Mouse (Mus musculus): ENCODE measurements around the gene Hivep3. TPM values are rescaled to one million over a fixed set of nuclear protein-coding genes. Genes with fewer than 3 reads are reported as not detected.

Hivep3 gene
- polyA plus RNA-seq, 1 experiment = 1.4 TPM

GRCm38 (mm10) chr4:119975822-119976221, 242.2 kb downstream of the Hivep3 start:
- TF ChIP-seq CTCF (IDR thresholded peaks at IDR 0.05; ENCODE audit: control insufficient read depth, insufficient read depth, insufficient read length) = no peak
- H3K27me3 ChIP-seq (ENCODE audit: control insufficient read depth, insufficient read depth, insufficient read length) = no peaks in the 10 kb centered on the region
- H3ac ChIP-seq (ENCODE audit: control insufficient read depth, insufficient read length, low read depth) = no peak overlapping the region
- H3K79me3 ChIP-seq (ENCODE audit: low read depth) = no peaks in the 10 kb centered on the region
- H3K79me2 ChIP-seq (ENCODE audit: control insufficient read depth, insufficient read depth) = no peaks in the 10 kb centered on the region
- H3K36me3 ChIP-seq (ENCODE audit: control insufficient read depth, insufficient read depth) = no peaks in the 10 kb centered on the region
- no peak overlapping the region for H3K4me3 ChIP-seq (ENCODE audit: insufficient read depth, poor library complexity, severe bottlenecking)

GRCm38 (mm10) chr4:119976428-119977168, 243.0 kb downstream of the Hivep3 start:
- TF ChIP-seq USF1 (IDR thresholded peaks at IDR 0.05; ENCODE audit: low read depth) = no peak
- TF ChIP-seq CEBPB (IDR thresholded peaks at IDR 0.05; ENCODE audit: low read depth) = no peak
- TF ChIP-seq CTCF (IDR thresholded peaks at IDR 0.05; ENCODE audit: control insufficient read depth, insufficient read depth, insufficient read length) = no peak
- Histone ChIP-seq H3ac (ENCODE audit: control insufficient read depth, insufficient read length, low read depth) (no peak overlapping the region), H3K36me3 (ENCODE audit: control insufficient read depth, insufficient read depth) (no peaks in the 10 kb centered on the region), H3K27me3 (ENCODE audit: control insufficient read depth, insufficient read depth, insufficient read length) (no peaks in the 10 kb centered on the region), H3K79me3 (ENCODE audit: low read depth) (no peaks in the 10 kb centered on the region), H3K79me2 (ENCODE audit: control insufficient read depth, insufficient read depth) (no peaks in the 10 kb centered on the region), H3K4me3 (ENCODE audit: insufficient read depth, poor library complexity, severe bottlenecking) (no peak overlapping the region)

GRCm38 (mm10) chr4:119977817-119978491, 244.4 kb downstream of the Hivep3 start:
- Histone ChIP-seq H3K36me3 (ENCODE audit: control insufficient read depth, insufficient read depth) (no peaks in the 10 kb centered on the region), H3K27me3 (ENCODE audit: control insufficient read depth, insufficient read depth, insufficient read length) (no peaks in the 10 kb centered on the region), H3K79me2 (ENCODE audit: control insufficient read depth, insufficient read depth) (no peaks in the 10 kb centered on the region), H3K4me3 (ENCODE audit: insufficient read depth, poor library complexity, severe bottlenecking) (no peak overlapping the region), H3ac (ENCODE audit: control insufficient read depth, insufficient read length, low read depth) (no peak overlapping the region), H3K79me3 (ENCODE audit: low read depth) (no peaks in the 10 kb centered on the region)
- no peak for TF ChIP-seq MYOG (IDR thresholded peaks at IDR 0.05; ENCODE audit: control insufficient read depth, extremely low read depth, insufficient read length)
- no peak for TF ChIP-seq MYOD1 (IDR thresholded peaks at IDR 0.05; ENCODE audit: control insufficient read depth, insufficient read length, low read depth)
- TF ChIP-seq CEBPB (IDR thresholded peaks at IDR 0.05; ENCODE audit: low read depth) = no peak
- TF ChIP-seq MAX (IDR thresholded peaks at IDR 0.05) = no peak
- no peak for TF ChIP-seq FOSL1 (IDR thresholded peaks at IDR 0.05; ENCODE audit: insufficient read depth, low read length, poor library complexity, severe bottlenecking)
- TF ChIP-seq USF1 (IDR thresholded peaks at IDR 0.05; ENCODE audit: low read depth) = no peak
- no peak for TF ChIP-seq CTCF (IDR thresholded peaks at IDR 0.05; ENCODE audit: control insufficient read depth, insufficient read depth, insufficient read length)

GRCm38 (mm10) chr4:119979238-119979829, 245.8 kb downstream of the Hivep3 start:
- no peak for TF ChIP-seq FOSL1 (IDR thresholded peaks at IDR 0.05; ENCODE audit: insufficient read depth, low read length, poor library complexity, severe bottlenecking)
- TF ChIP-seq MAX (IDR thresholded peaks at IDR 0.05) = no peak
- TF ChIP-seq CEBPB (IDR thresholded peaks at IDR 0.05; ENCODE audit: low read depth) = no peak
- TF ChIP-seq CTCF (IDR thresholded peaks at IDR 0.05; ENCODE audit: control insufficient read depth, insufficient read depth, insufficient read length) = no peak
- no peak for TF ChIP-seq USF1 (IDR thresholded peaks at IDR 0.05; ENCODE audit: low read depth)
- TF ChIP-seq MYOG (IDR thresholded peaks at IDR 0.05; ENCODE audit: control insufficient read depth, extremely low read depth, insufficient read length) = no peak
- no peak for TF ChIP-seq MYOD1 (IDR thresholded peaks at IDR 0.05; ENCODE audit: control insufficient read depth, insufficient read length, low read depth)
- H3K36me3 ChIP-seq (ENCODE audit: control insufficient read depth, insufficient read depth) = no peaks in the 10 kb centered on the region
- H3ac ChIP-seq (ENCODE audit: control insufficient read depth, insufficient read length, low read depth) = no peak overlapping the region
- no peaks in the 10 kb centered on the region for H3K27me3 ChIP-seq (ENCODE audit: control insufficient read depth, insufficient read depth, insufficient read length)
- no peaks in the 10 kb centered on the region for H3K79me3 ChIP-seq (ENCODE audit: low read depth)
- no peak overlapping the region for H3K4me3 ChIP-seq (ENCODE audit: insufficient read depth, poor library complexity, severe bottlenecking)
- H3K79me2 ChIP-seq (ENCODE audit: control insufficient read depth, insufficient read depth) = no peaks in the 10 kb centered on the region

GRCm38 (mm10) chr4:119979918-119980317, 246.3 kb downstream of the Hivep3 start:
- TF ChIP-seq USF1 (IDR thresholded peaks at IDR 0.05; ENCODE audit: low read depth) (no peak), FOSL1 (IDR thresholded peaks at IDR 0.05; ENCODE audit: insufficient read depth, low read length, poor library complexity, severe bottlenecking) (no peak), MYOG (IDR thresholded peaks at IDR 0.05; ENCODE audit: control insufficient read depth, extremely low read depth, insufficient read length) (no peak), MYOD1 (IDR thresholded peaks at IDR 0.05; ENCODE audit: control insufficient read depth, insufficient read length, low read depth) (no peak), CTCF (IDR thresholded peaks at IDR 0.05; ENCODE audit: control insufficient read depth, insufficient read depth, insufficient read length) (no peak), MAX (IDR thresholded peaks at IDR 0.05) (no peak), CEBPB (IDR thresholded peaks at IDR 0.05; ENCODE audit: low read depth) (no peak)
- H3K79me3 ChIP-seq (ENCODE audit: low read depth) = no peaks in the 10 kb centered on the region
- no peak overlapping the region for H3K4me3 ChIP-seq (ENCODE audit: insufficient read depth, poor library complexity, severe bottlenecking)
- H3K79me2 ChIP-seq (ENCODE audit: control insufficient read depth, insufficient read depth) = no peaks in the 10 kb centered on the region
- no peaks in the 10 kb centered on the region for H3K36me3 ChIP-seq (ENCODE audit: control insufficient read depth, insufficient read depth)
- H3ac ChIP-seq (ENCODE audit: control insufficient read depth, insufficient read length, low read depth) = no peak overlapping the region
- no peaks in the 10 kb centered on the region for H3K27me3 ChIP-seq (ENCODE audit: control insufficient read depth, insufficient read depth, insufficient read length)
